Mouse (Mus musculus) stomach, postnatal 0 days (tissue): ENCODE results near the gene Myog.

ENCODE experiments used
- CTCF ChIP-seq: IDR thresholded peaks from 2 replicates; pipeline ENCODE4 v1.5.1; 2016; ENCODE audit warnings: antibody characterized with exemption, low read depth, mild to moderate bottlenecking, moderate library complexity
- EP300 ChIP-seq: optimal IDR thresholded peaks from 2 replicates; pipeline ENCODE3; 2016; ENCODE audit warnings: antibody characterized with exemption

- no peak for TF ChIP-seq EP300
- no peak for TF ChIP-seq CTCF
Measured at GRCm38 (mm10) chr1:134242286-134242685, 47.5 kb upstream of the Myog start.
